Mouse (Mus musculus) heart, postnatal 0 days (tissue): Measurements from ENCODE around the gene Smpd3. TPM values are rescaled to one million over a fixed set of nuclear protein-coding genes. Genes with fewer than 3 reads are reported as not detected.

Source experiments
- ATAC-seq: fragments of 200-750 bp; cut with Nextera tagmentation; 2 replicates; pipeline ENCODE4 v1.8.0; 2017; ENCODE audit warnings: low read depth, moderate number of reproducible peaks, moderate library complexity; ENCODE audit not compliant: insufficient read depth
- DNase-seq: peaks from one replicate; pipeline ENCODE4 v3.0.0-alpha.2; 2016; ENCODE audit warnings: low spot score
- H3K27ac ChIP-seq: fragments of 300-500 bp; sonication (generic); 2 replicates; pipeline ENCODE4 v1.5.1; 2014; ENCODE audit warnings: low read depth, mild to moderate bottlenecking
- H3K27me3 ChIP-seq: fragments of 300-500 bp; sonication (generic); 2 replicates; pipeline ENCODE4 v1.6.1; 2014; ENCODE audit warnings: low read length, mixed read lengths; ENCODE audit not compliant: control insufficient read depth, insufficient read depth
- H3K36me3 ChIP-seq: fragments of 300-500 bp; sonication (generic); replicated peaks from 2 replicates; pipeline ENCODE4 v1.6.1; 2014; ENCODE audit warnings: low read length, mixed read lengths; ENCODE audit not compliant: control insufficient read depth, insufficient read depth
- H3K4me1 ChIP-seq: fragments of 300-500 bp; sonication (generic); 2 replicates; pipeline ENCODE4 v1.6.1; 2014; ENCODE audit warnings: antibody characterized with exemption; ENCODE audit not compliant: control insufficient read depth, insufficient read depth
- H3K4me2 ChIP-seq: fragments of 300-500 bp; sonication (generic); 2 replicates; pipeline ENCODE4 v1.6.1; 2014; ENCODE audit warnings: low read depth, mild to moderate bottlenecking, low read length, moderate library complexity
- H3K4me3 ChIP-seq: fragments of 300-500 bp; sonication (generic); 2 replicates; pipeline ENCODE4 v1.5.1; 2014; ENCODE audit warnings: low read depth, low read length
- H3K9ac ChIP-seq: fragments of 300-500 bp; sonication (generic); replicated peaks from 2 replicates; pipeline ENCODE4 v1.6.1; 2014; ENCODE audit warnings: low read depth, low read length, mixed read lengths
- H3K9me3 ChIP-seq: fragments of 300-500 bp; sonication (generic); replicated peaks from 2 replicates; pipeline ENCODE4 v1.6.1; 2016; ENCODE audit warnings: low read length; ENCODE audit not compliant: control insufficient read depth
- CTCF ChIP-seq: IDR thresholded peaks from 2 replicates; pipeline ENCODE4 v1.5.1; 2016; ENCODE audit warnings: antibody characterized with exemption, control low read depth, low read depth
- EP300 ChIP-seq: IDR thresholded peaks from 2 replicates; pipeline ENCODE4 v1.6.1; 2016; ENCODE audit warnings: antibody characterized with exemption, low read depth
- WGBS: fragments of 180-500 bp; shearing (Covaris S2); extraction: QIAGEN DNeasy Blood & Tissue Kit; methylation state at CpG from one replicate; pipeline ENCODE4 v1.1.7; 2014; 5-methylcytosine and 5-hydroxymethylcytosine counted together
- polyA plus RNA-seq: library from polyadenylated mRNA; unstranded; fragments of >200 nt; fragmentation: Nextera tagmentation; extraction: Ambion mirVana; gene quantifications from 2 replicates; pipeline ENCODE4 v1.2.1, GENCODE M21; 2015
- total RNA-seq: library from RNA; depleted of rRNA; stranded (reverse); fragments of >200 nt; gene quantifications from 2 replicates; pipeline ENCODE4 v1.2.3, GENCODE M21; 2014; ENCODE audit warnings: low replicate concordance

Gene Smpd3
- total and polyA plus RNA-seq, 2 experiments from 2014 or later, result 2.4 to 6.5 TPM

GRCm38 (mm10) chr8:106326624-106327023 lies 11.2 kb downstream of the Smpd3 start:
- TF ChIP-seq EP300 (no peak), CTCF (no peak)
- no peak for ATAC-seq
- H3K4me2 ChIP-seq, result no peak overlapping the region
- no peaks in the 10 kb centered on the region for H3K36me3 ChIP-seq
- no peak for DNase-seq
- H3K27ac ChIP-seq, result no peak overlapping the region
- H3K27me3 ChIP-seq, result no peaks in the 10 kb centered on the region
- no peaks in the 10 kb centered on the region for H3K9me3 ChIP-seq
- no peak overlapping the region for H3K9ac ChIP-seq
- 63% methylated on average over 4 of the region's 4 CpGs for WGBS
- H3K4me3 ChIP-seq, result no peak overlapping the region
- H3K4me1 ChIP-seq, result no peaks in the 10 kb centered on the region

GRCm38 (mm10) chr8:106321434-106321833 lies 16.4 kb downstream of the Smpd3 start:
- no peak for TF ChIP-seq EP300
- TF ChIP-seq CTCF, result no peak
- DNase-seq, result no peak
- H3K36me3 ChIP-seq, result no peaks in the 10 kb centered on the region
- no peak overlapping the region for H3K9ac ChIP-seq
- 80% methylated on average over 7 of the region's 7 CpGs for WGBS
- no peak overlapping the region for H3K4me2 ChIP-seq
- ATAC-seq, result no peak
- H3K4me3 ChIP-seq, result no peak overlapping the region
- no peak overlapping the region for H3K27ac ChIP-seq
- no peaks in the 10 kb centered on the region for H3K27me3 ChIP-seq
- H3K9me3 ChIP-seq, result no peaks in the 10 kb centered on the region
- no peaks in the 10 kb centered on the region for H3K4me1 ChIP-seq

GRCm38 (mm10) chr8:106320002-106320401 lies 17.8 kb downstream of the Smpd3 start:
- H3K4me2 ChIP-seq, result no peak overlapping the region
- TF ChIP-seq CTCF, result no peak
- no peak for TF ChIP-seq EP300
- no peaks in the 10 kb centered on the region for H3K36me3 ChIP-seq
- no peak overlapping the region for H3K9ac ChIP-seq
- WGBS, result 72% methylated on average over 6 of the region's 6 CpGs
- no peak overlapping the region for H3K4me3 ChIP-seq
- no peaks in the 10 kb centered on the region for H3K9me3 ChIP-seq
- no peaks in the 10 kb centered on the region for H3K27me3 ChIP-seq
- H3K27ac ChIP-seq, result no peak overlapping the region
- no peaks in the 10 kb centered on the region for H3K4me1 ChIP-seq
- ATAC-seq, result no peak
- no peak for DNase-seq

DNA sequence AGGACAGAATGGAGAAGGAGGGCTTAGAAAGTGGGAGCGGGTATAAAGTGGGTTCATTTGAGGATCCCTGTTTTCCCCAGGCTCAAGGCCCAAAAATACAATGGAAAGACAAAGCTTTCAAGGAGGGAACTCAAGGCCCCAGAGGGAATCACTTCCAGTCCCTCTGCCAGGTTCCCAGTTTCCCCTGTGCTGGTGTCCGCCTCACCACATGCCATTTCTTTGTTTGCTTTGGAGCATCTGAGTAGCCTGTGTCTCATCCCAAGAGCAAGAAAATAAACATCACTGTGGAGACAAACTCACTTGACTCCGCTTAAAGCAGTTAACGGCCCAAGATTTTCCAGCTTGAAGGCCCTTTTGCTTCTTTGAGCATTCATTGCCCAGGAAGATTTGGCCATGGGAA lies 20.7 kb downstream of the Smpd3 start:
- H3K36me3 ChIP-seq, result no peaks in the 10 kb centered on the region
- TF ChIP-seq EP300 (no peak), CTCF (no peak)
- H3K4me1 ChIP-seq, result no peaks in the 10 kb centered on the region
- no peak overlapping the region for H3K4me3 ChIP-seq
- H3K27me3 ChIP-seq, result no peaks in the 10 kb centered on the region
- DNase-seq, result no peak
- no peak for ATAC-seq
- H3K9ac ChIP-seq, result no peak overlapping the region
- 72% methylated on average over 4 of the region's 4 CpGs for WGBS
- no peak overlapping the region for H3K27ac ChIP-seq
- H3K9me3 ChIP-seq, result no peaks in the 10 kb centered on the region
- no peak overlapping the region for H3K4me2 ChIP-seq

GRCm38 (mm10) chr8:106316506-106316905 lies 21.3 kb downstream of the Smpd3 start:
- no peak for ATAC-seq
- Histone ChIP-seq H3K4me1 (no peaks in the 10 kb centered on the region), H3K9ac (no peak overlapping the region), H3K27me3 (no peaks in the 10 kb centered on the region), H3K27ac (no peak overlapping the region), H3K9me3 (no peaks in the 10 kb centered on the region), H3K4me2 (no peak overlapping the region), H3K4me3 (no peak overlapping the region), H3K36me3 (no peaks in the 10 kb centered on the region)
- 52% methylated on average over 10 of the region's 10 CpGs for WGBS
- TF ChIP-seq EP300, result no peak
- no peak for TF ChIP-seq CTCF
- DNase-seq, result no peak

GRCm38 (mm10) chr8:106315402-106316187 lies 22.2 kb downstream of the Smpd3 start:
- H3K36me3 ChIP-seq, result no peaks in the 10 kb centered on the region
- H3K4me1 ChIP-seq, result no peaks in the 10 kb centered on the region
- no peak overlapping the region for H3K4me2 ChIP-seq
- no peak overlapping the region for H3K9ac ChIP-seq
- DNase-seq (no peak), ATAC-seq (no peak)
- H3K27ac ChIP-seq, result no peak overlapping the region
- WGBS, result 78% methylated on average over 6 of the region's 6 CpGs
- TF ChIP-seq CTCF (no peak), EP300 (no peak)
- no peaks in the 10 kb centered on the region for H3K27me3 ChIP-seq
- H3K4me3 ChIP-seq, result no peak overlapping the region
- H3K9me3 ChIP-seq, result no peaks in the 10 kb centered on the region
